Mouse (Mus musculus): ENCODE measurements around the gene Pgap3. TPM values are rescaled to one million over a fixed set of nuclear protein-coding genes. Genes with fewer than 3 reads are reported as not detected.
A peak's percentile ranks its signal among the peaks of the same experiment; 100 is the strongest.

The Pgap3 gene
- polyA plus RNA-seq, 1 experiment, result 8.5 TPM

- peaks cover 75% of the 10 kb centered on the region for H3K4me1 ChIP-seq
- peak overlapping the region; percentile 79 for H3K4me3 ChIP-seq (replicated peaks)
- no peaks in the 10 kb centered on the region for H3K9me3 ChIP-seq
- H3K27me3 ChIP-seq (replicated peaks), result no peaks in the 10 kb centered on the region
- TF ChIP-seq FLI1 (IDR thresholded peaks at IDR 0.05; ENCODE audit: low read length) (no peak), GATA1 (IDR thresholded peaks at IDR 0.05; ENCODE audit: borderline replicate concordance, low read length) (no peak)
- peaks cover 38% of the 10 kb centered on the region for H3K36me3 ChIP-seq (replicated peaks; ENCODE audit: low read length)
Observed at GRCm38 (mm10) chr11:98360866-98361521, 39.3 kb downstream of the Pgap3 start.

DNA sequence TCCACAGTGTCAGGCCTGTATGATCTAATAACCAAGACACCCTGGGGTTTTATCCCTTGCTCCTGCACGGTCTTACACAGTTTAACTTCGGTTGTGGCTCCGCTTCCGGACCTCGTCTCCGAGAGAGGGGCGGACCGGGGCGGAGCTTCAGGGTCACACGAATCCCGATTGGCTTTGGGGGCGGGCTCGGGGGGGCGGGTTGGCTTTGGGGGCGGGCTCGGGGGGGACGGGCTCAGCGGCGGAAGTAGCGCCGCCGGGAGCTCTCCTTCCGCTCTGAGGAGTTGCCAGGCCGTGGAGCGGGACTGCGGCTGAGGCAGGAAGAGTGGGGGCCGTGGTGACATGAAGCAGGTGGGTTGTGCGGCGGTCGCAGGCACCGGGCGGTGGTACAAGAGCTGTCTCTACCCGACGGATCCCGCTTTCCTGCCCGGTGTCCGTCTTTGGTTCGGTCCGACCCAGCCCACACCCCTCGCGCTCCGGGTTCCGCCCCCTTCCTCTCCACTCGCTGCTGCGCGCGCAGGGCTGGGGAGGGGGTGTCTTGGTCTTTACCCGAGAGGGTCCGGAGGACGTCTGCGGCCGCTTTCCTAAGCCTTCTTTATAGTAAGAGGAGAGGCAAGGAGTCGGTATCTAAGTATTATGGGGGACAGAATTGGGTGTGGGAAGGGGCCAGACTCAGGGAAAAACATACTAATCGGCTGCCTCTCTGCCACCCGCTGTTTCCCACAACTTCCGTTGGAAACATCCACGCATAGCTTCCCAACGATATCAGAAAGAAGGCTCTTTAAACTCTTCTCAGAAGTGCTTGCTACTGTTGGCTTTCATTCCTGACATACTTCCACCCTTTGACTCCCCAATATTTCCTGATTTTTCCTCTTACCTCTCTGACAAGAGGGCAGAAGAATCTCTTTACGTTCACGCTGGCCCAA, 41.9 kb downstream of the Pgap3 start, which contains the start of gene Stard3:
Stard3 (plus strand) TSS at position 208 of the 923 bp plus-strand sequence.
- peaks cover 87% of the 10 kb centered on the region for H3K4me1 ChIP-seq
- peak within 1 kb of the TSS; percentile 100 for H3K4me3 ChIP-seq (replicated peaks)
- peaks cover 28% of the 10 kb centered on the region for H3K36me3 ChIP-seq (replicated peaks; ENCODE audit: low read length)
- H3K9me3 ChIP-seq, result no peaks in the 10 kb centered on the region
- H3K27me3 ChIP-seq (replicated peaks), result peaks cover 22% of the 10 kb centered on the region
- TF ChIP-seq GATA1 (IDR thresholded peaks at IDR 0.05; ENCODE audit: borderline replicate concordance, low read length) (no peak), FLI1 (IDR thresholded peaks at IDR 0.05; ENCODE audit: low read length) (no peak)

GRCm38 (mm10) chr11:98357396-98358160, 42.7 kb downstream of the Pgap3 start:
- TF ChIP-seq FLI1 (IDR thresholded peaks at IDR 0.05; ENCODE audit: low read length) (no peak), GATA1 (IDR thresholded peaks at IDR 0.05; ENCODE audit: borderline replicate concordance, low read length) (no peak)
- H3K27me3 ChIP-seq (replicated peaks), result peaks cover 29% of the 10 kb centered on the region
- peak overlapping the region; percentile 100 for H3K4me3 ChIP-seq (replicated peaks)

DNA sequence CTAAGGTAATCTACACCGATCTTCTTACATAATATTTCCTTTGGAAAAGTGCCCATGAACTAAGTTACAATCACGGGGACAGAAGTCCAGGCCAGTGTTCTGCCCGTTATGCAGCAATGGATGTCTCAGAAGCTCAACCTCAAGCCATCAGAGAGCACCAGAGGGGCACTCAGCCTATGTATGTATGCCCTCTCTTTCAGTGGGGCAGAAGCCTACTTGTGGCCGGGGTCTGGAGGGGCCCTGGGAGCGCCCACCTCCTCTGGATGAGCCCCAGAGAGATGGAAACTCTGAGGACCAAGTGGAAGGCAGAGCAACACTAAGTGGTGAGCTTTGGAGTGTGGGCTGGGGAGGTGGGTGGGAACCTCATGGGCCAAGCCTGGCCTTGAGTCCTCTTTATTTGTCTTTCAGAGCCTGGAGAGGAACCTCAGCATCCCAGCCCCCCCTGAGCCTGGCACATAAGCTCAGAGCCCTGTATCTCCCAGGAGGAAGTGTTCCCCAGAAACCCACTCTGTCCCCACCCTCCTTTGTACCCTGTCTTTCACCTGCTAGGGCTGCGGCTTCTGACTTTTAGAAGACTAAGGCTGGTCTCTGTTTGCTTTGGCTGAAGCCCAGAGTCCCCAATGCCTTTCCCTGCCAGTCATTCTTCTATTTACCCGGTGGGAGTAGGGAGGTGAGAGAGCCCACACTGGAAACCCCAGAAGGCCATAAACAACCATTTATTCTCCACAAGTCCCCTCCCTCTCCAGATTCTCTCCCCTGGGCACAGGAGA, 43.5 kb downstream of the Pgap3 start:
- peak overlapping the region; percentile 100 for H3K4me3 ChIP-seq (replicated peaks)
- H3K9me3 ChIP-seq, result no peaks in the 10 kb centered on the region

More at GRCm38 (mm10) chr11:98357396-98358160, 42.7 kb downstream of the Pgap3 start:
- Histone ChIP-seq H3K36me3 (replicated peaks; ENCODE audit: low read length) (peaks cover 25% of the 10 kb centered on the region), H3K4me1 (peaks cover 86% of the 10 kb centered on the region), H3K9me3 (no peaks in the 10 kb centered on the region)

DNA sequence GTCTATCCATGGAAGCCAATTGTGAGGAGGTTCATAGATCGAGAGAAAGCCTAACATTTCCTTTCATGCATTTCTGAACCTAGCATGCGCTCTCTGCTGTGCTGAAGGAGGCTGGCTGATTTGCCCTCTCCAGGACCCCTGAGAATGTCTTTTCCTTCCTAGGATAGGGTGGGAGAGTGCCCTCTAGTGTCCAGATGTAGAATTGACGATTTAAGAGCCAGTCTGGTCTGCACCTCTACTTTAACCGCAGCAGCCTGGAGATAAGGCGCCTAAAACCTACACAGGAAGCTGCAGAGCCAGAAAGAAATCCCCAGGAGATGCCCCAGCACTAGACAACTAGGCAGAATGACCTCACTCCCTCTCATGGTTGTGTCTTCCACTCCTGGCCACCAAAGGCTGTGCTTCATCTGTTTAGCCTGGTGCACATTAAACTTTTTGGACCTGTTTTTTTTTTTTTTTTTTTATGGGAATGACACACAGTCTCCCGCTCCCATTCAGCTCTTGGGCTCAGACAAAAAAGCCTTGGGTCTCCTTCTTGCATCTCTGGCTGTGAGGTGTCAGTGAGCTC, 44.5 kb downstream of the Pgap3 start:
- Histone ChIP-seq H3K9me3 (no peaks in the 10 kb centered on the region), H3K36me3 (replicated peaks; ENCODE audit: low read length) (peaks cover 13% of the 10 kb centered on the region), H3K27me3 (replicated peaks) (peaks cover 47% of the 10 kb centered on the region), H3K4me1 (peaks cover 72% of the 10 kb centered on the region), H3K4me3 (replicated peaks) (peak overlapping the region; percentile 62)
- TF ChIP-seq FLI1 (IDR thresholded peaks at IDR 0.05; ENCODE audit: low read length) (no peak), GATA1 (IDR thresholded peaks at IDR 0.05; ENCODE audit: borderline replicate concordance, low read length) (peak; percentile 91; the same call in 2 of the 3 replicates)

More for the DNA sequence above, 43.5 kb downstream of the Pgap3 start:
- H3K4me1 ChIP-seq, result peaks cover 82% of the 10 kb centered on the region
- TF ChIP-seq GATA1 (IDR thresholded peaks at IDR 0.05; ENCODE audit: borderline replicate concordance, low read length) (no peak), FLI1 (IDR thresholded peaks at IDR 0.05; ENCODE audit: low read length) (no peak)
- H3K36me3 ChIP-seq (replicated peaks; ENCODE audit: low read length), result peaks cover 17% of the 10 kb centered on the region
- peaks cover 37% of the 10 kb centered on the region for H3K27me3 ChIP-seq (replicated peaks)

DNA sequence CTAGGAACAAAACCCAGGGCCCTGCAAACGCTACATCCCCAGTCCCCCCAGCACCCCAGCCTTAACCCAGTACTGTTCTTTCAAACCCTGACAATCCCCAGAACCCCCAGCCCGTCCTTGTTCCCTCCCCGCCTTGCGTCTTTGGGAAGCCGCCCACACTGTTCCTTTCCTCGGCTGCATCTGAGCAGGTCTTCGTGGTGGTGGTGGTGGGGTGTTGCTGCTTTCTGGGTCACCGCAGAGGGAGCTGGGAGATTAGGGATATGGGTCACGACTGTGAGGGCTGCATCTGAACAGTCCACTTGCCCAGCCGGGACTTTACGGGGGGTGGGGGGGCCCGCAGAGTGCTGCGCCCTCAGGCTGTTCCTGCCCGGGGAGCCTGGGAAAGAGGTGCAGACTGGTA, 45.8 kb downstream of the Pgap3 start:
- Histone ChIP-seq H3K4me1 (peaks cover 58% of the 10 kb centered on the region), H3K4me3 (replicated peaks) (no peak overlapping the region), H3K27me3 (replicated peaks) (peaks cover 61% of the 10 kb centered on the region), H3K36me3 (replicated peaks; ENCODE audit: low read length) (peaks cover 2% of the 10 kb centered on the region), H3K9me3 (no peaks in the 10 kb centered on the region)
- no peak for TF ChIP-seq GATA1 (IDR thresholded peaks at IDR 0.05; ENCODE audit: borderline replicate concordance, low read length)
- TF ChIP-seq FLI1 (IDR thresholded peaks at IDR 0.05; ENCODE audit: low read length), result no peak

DNA sequence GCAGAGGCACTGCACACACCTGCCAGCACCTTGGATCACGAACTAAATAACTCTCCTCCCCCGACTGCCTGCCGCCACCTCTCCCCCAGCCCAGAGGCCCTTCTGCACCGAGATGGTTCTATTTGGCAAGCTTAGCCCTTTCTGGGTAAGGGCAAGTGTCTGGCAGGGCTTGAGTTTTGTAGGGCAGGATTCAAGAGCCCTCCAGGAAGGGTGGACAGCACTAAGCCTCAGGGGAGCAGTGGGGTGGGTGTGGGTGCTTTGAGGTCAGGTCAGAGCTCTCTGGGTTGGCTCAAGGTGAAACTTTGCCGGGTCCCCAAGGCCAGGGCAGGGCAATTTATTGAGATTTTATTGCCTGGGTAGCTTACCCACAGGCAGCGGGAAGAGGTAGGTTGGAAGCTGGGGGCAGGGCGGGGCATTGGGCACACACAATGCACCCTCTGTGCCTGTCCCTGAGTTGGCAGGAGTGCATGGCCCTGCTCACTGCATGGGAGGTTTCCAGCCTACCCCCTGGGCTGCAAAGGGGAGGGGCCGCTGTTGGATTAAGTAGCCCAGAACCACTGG, 46.6 kb downstream of the Pgap3 start:
- peaks cover 68% of the 10 kb centered on the region for H3K27me3 ChIP-seq (replicated peaks)
- H3K4me3 ChIP-seq (replicated peaks), result no peak overlapping the region
- no peaks in the 10 kb centered on the region for H3K9me3 ChIP-seq
- no peak for TF ChIP-seq FLI1 (IDR thresholded peaks at IDR 0.05; ENCODE audit: low read length)
- TF ChIP-seq GATA1 (IDR thresholded peaks at IDR 0.05; ENCODE audit: borderline replicate concordance, low read length), result no peak
- H3K4me1 ChIP-seq, result peaks cover 54% of the 10 kb centered on the region
- H3K36me3 ChIP-seq (replicated peaks; ENCODE audit: low read length), result no peaks in the 10 kb centered on the region

DNA sequence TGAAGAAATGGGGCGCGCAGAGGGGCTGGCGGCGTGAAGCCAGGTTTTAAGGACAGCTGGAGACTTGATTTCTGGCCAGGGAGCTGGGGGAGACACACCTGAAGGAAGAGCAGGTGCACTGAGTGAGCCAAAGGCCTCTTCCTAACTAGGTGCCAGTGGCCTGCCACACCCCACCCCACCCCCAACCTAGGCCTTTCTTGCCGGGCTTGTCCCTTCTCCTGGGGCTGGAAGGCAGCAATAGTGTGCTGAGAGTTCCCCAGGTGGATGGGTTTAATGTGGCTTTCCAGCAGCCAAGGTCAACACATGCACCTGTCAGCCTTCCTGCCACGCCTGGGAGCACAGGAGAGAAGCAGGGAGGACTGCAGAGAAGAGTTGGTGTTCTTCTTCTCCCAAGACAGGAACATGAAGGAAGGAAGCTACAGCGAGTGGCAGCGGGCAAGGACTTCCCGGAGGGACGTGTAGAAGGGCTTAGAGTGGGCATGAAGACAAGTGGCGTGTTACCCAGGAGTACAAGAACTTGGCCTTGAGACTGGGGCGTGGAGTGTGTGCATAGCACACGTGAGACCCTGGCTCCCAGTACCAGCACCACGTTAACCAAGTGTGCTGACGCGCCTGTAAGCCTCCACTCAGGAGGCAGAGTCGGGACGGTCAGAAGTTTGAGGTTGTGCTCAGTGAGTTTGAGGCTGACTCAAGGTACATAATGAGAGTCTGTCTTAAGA, 47.9 kb downstream of the Pgap3 start:
- Histone ChIP-seq H3K27me3 (replicated peaks) (peaks cover 81% of the 10 kb centered on the region), H3K4me1 (peaks cover 57% of the 10 kb centered on the region)
- TF ChIP-seq FLI1 (IDR thresholded peaks at IDR 0.05; ENCODE audit: low read length), result no peak
- TF ChIP-seq GATA1 (IDR thresholded peaks at IDR 0.05; ENCODE audit: borderline replicate concordance, low read length), result no peak

More for the DNA sequence above, 47.9 kb downstream of the Pgap3 start:
- no peaks in the 10 kb centered on the region for H3K9me3 ChIP-seq
- no peak overlapping the region for H3K4me3 ChIP-seq (replicated peaks)
- no peaks in the 10 kb centered on the region for H3K36me3 ChIP-seq (replicated peaks; ENCODE audit: low read length)
